Mouse (Mus musculus): ENCODE results near the gene Rnf13. TPM values are rescaled to one million over a fixed set of nuclear protein-coding genes. Genes with fewer than 3 reads are reported as not detected.

Rnf13 gene
- polyA plus RNA-seq, 1 experiment from 2014 or later, result 51.2 TPM

DNA sequence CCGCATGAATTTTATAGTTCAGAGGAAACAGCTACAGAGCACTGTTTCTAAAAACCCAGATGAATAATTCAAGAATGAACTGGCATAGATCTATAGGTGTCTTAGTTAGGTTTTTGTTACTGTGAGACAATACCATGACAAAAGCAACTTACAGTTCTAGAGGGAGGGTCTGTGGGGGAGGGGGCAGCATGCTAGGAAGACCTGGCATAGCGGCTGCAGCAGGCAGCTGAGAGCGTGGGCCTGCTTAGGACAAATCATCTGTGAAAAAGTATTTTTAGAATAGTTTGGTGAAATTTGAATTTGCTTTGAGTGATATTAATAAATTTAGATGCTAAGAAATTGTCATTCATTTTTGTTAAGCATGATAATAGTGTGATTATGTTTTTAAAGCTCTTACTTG is 90.0 kb downstream of the Rnf13 start:
- Histone ChIP-seq H3K4me3 (ENCODE audit: low read depth, low read length) (no peak overlapping the region), H3K9ac (ENCODE audit: low read depth, low read length) (no peak overlapping the region), H3K4me2 (no peak overlapping the region), H3K27ac (ENCODE audit: low read depth, low read length) (no peak overlapping the region), H3K4me1 (ENCODE audit: control insufficient read depth, insufficient read depth, low read length) (no peaks in the 10 kb centered on the region), H3K36me3 (ENCODE audit: control insufficient read depth, insufficient read depth, low read length) (no peaks in the 10 kb centered on the region), H3K27me3 (ENCODE audit: control insufficient read depth, insufficient read depth, low read length) (no peaks in the 10 kb centered on the region), H3K9me3 (replicated peaks; ENCODE audit: control insufficient read depth, low read length) (no peaks in the 10 kb centered on the region)
- 95% methylated on average over 3 of the region's 3 CpGs for WGBS (ENCODE audit: insufficient replicate concordance)
- no peak for ATAC-seq (replicated peaks; ENCODE audit: insufficient number of reproducible peaks, low FRiP score, low TSS enrichment)

- Histone ChIP-seq H3K4me3 (ENCODE audit: low read depth, low read length) (no peak overlapping the region), H3K27me3 (ENCODE audit: control insufficient read depth, insufficient read depth, low read length) (no peaks in the 10 kb centered on the region), H3K36me3 (ENCODE audit: control insufficient read depth, insufficient read depth, low read length) (no peaks in the 10 kb centered on the region), H3K4me1 (ENCODE audit: control insufficient read depth, insufficient read depth, low read length) (no peaks in the 10 kb centered on the region), H3K9me3 (replicated peaks; ENCODE audit: control insufficient read depth, low read length) (no peaks in the 10 kb centered on the region), H3K4me2 (no peak overlapping the region), H3K9ac (ENCODE audit: low read depth, low read length) (no peak overlapping the region), H3K27ac (ENCODE audit: low read depth, low read length) (no peak overlapping the region)
- ATAC-seq (replicated peaks; ENCODE audit: insufficient number of reproducible peaks, low FRiP score, low TSS enrichment), result no peak
- 90% methylated on average over 11 of the region's 11 CpGs for WGBS (ENCODE audit: insufficient replicate concordance)
Observed at GRCm38 (mm10) chr3:57833585-57833984, 97.7 kb downstream of the Rnf13 start.

- 87% methylated on average over 4 of the region's 4 CpGs for WGBS (ENCODE audit: insufficient replicate concordance)
- ATAC-seq (replicated peaks; ENCODE audit: insufficient number of reproducible peaks, low FRiP score, low TSS enrichment), result no peak
- no peaks in the 10 kb centered on the region for H3K27me3 ChIP-seq (ENCODE audit: control insufficient read depth, insufficient read depth, low read length)
- no peak overlapping the region for H3K4me3 ChIP-seq (ENCODE audit: low read depth, low read length)
- no peak overlapping the region for H3K9ac ChIP-seq (ENCODE audit: low read depth, low read length)
- no peak overlapping the region for H3K27ac ChIP-seq (ENCODE audit: low read depth, low read length)
- H3K4me2 ChIP-seq, result no peak overlapping the region
- H3K9me3 ChIP-seq (replicated peaks; ENCODE audit: control insufficient read depth, low read length), result no peaks in the 10 kb centered on the region
- H3K4me1 ChIP-seq (ENCODE audit: control insufficient read depth, insufficient read depth, low read length), result no peaks in the 10 kb centered on the region
- no peaks in the 10 kb centered on the region for H3K36me3 ChIP-seq (ENCODE audit: control insufficient read depth, insufficient read depth, low read length)
Observed at GRCm38 (mm10) chr3:57836911-57837310, 101.0 kb downstream of the Rnf13 start.

DNA sequence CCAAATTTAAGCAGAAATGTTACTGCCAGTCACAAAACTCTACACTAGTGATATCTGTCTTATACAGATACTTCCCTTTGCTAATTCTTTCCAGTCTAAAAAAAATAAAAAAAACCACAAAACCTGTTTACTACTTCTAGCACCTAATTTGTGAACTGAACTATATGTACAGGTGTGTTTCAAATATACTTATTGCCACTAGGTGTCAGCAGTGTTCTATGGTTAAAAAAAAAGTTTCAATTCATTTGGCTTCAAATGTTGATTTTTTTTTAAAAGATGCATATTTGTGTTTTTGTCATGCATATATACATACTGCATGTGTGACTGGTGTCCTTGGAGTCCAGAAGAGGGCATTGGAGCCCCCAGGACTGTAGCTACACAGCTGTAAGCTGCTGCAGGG is 107.9 kb downstream of the Rnf13 start:
- ATAC-seq (replicated peaks; ENCODE audit: insufficient number of reproducible peaks, low FRiP score, low TSS enrichment), result no peak

GRCm38 (mm10) chr3:57845786-57846661 is 110.2 kb downstream of the Rnf13 start:
- Histone ChIP-seq H3K9ac (ENCODE audit: low read depth, low read length) (peak overlapping the region; percentile 82), H3K4me2 (peak overlapping the region; percentile 80), H3K36me3 (ENCODE audit: control insufficient read depth, insufficient read depth, low read length) (peaks cover 4% of the 10 kb centered on the region; the same call in 1 of the 2 replicates), H3K4me3 (ENCODE audit: low read depth, low read length) (peak overlapping the region; percentile 97), H3K27me3 (ENCODE audit: control insufficient read depth, insufficient read depth, low read length) (no peaks in the 10 kb centered on the region), H3K9me3 (replicated peaks; ENCODE audit: control insufficient read depth, low read length) (no peaks in the 10 kb centered on the region; the same call in 1 of the 2 replicates), H3K4me1 (ENCODE audit: control insufficient read depth, insufficient read depth, low read length) (peaks cover 11% of the 10 kb centered on the region; the same call in 1 of the 2 replicates), H3K27ac (ENCODE audit: low read depth, low read length) (no peak overlapping the region)
- 23% methylated on average over 11 of the region's 11 CpGs for WGBS (ENCODE audit: insufficient replicate concordance)
- ATAC-seq (replicated peaks; ENCODE audit: insufficient number of reproducible peaks, low FRiP score, low TSS enrichment), result no peak

More for the DNA sequence above, 107.9 kb downstream of the Rnf13 start:
- Histone ChIP-seq H3K27ac (ENCODE audit: low read depth, low read length) (no peak overlapping the region), H3K36me3 (ENCODE audit: control insufficient read depth, insufficient read depth, low read length) (peaks cover 4% of the 10 kb centered on the region; the same call in 1 of the 2 replicates), H3K27me3 (ENCODE audit: control insufficient read depth, insufficient read depth, low read length) (no peaks in the 10 kb centered on the region), H3K4me2 (no peak overlapping the region), H3K9ac (ENCODE audit: low read depth, low read length) (no peak overlapping the region), H3K4me1 (ENCODE audit: control insufficient read depth, insufficient read depth, low read length) (peaks cover 11% of the 10 kb centered on the region; the same call in 1 of the 2 replicates), H3K9me3 (replicated peaks; ENCODE audit: control insufficient read depth, low read length) (no peaks in the 10 kb centered on the region; the same call in 1 of the 2 replicates), H3K4me3 (ENCODE audit: low read depth, low read length) (no peak overlapping the region)

GRCm38 (mm10) chr3:57846662-57846911 is 110.7 kb downstream of the Rnf13 start:
- H3K9ac ChIP-seq (ENCODE audit: low read depth, low read length), result peak overlapping the region; percentile 82
- under 1% methylated on average over 9 of the region's 9 CpGs for WGBS (ENCODE audit: insufficient replicate concordance)
- H3K27me3 ChIP-seq (ENCODE audit: control insufficient read depth, insufficient read depth, low read length), result no peaks in the 10 kb centered on the region
- no peaks in the 10 kb centered on the region; the same call in 1 of the 2 replicates for H3K9me3 ChIP-seq (replicated peaks; ENCODE audit: control insufficient read depth, low read length)
- peaks cover 11% of the 10 kb centered on the region; the same call in 1 of the 2 replicates for H3K4me1 ChIP-seq (ENCODE audit: control insufficient read depth, insufficient read depth, low read length)
- H3K27ac ChIP-seq (ENCODE audit: low read depth, low read length), result peak overlapping the region; percentile 87
- H3K36me3 ChIP-seq (ENCODE audit: control insufficient read depth, insufficient read depth, low read length), result peaks cover 4% of the 10 kb centered on the region; the same call in 1 of the 2 replicates
- peak overlapping the region; percentile 80 for H3K4me2 ChIP-seq
- no peak for ATAC-seq (replicated peaks; ENCODE audit: insufficient number of reproducible peaks, low FRiP score, low TSS enrichment)
- H3K4me3 ChIP-seq (ENCODE audit: low read depth, low read length), result peak overlapping the region; percentile 97

- H3K4me1 ChIP-seq (ENCODE audit: control insufficient read depth, insufficient read depth, low read length), result peaks cover 11% of the 10 kb centered on the region; the same call in 1 of the 2 replicates
- under 1% methylated on average over 70 of the region's 104 CpGs for WGBS (ENCODE audit: insufficient replicate concordance)
- H3K36me3 ChIP-seq (ENCODE audit: control insufficient read depth, insufficient read depth, low read length), result peaks cover 4% of the 10 kb centered on the region; the same call in 1 of the 2 replicates
- H3K27ac ChIP-seq (ENCODE audit: low read depth, low read length), result peak overlapping the region; percentile 87
- H3K9ac ChIP-seq (ENCODE audit: low read depth, low read length), result peak overlapping the region; percentile 82
- peak overlapping the region; percentile 80 for H3K4me2 ChIP-seq
- no peaks in the 10 kb centered on the region for H3K27me3 ChIP-seq (ENCODE audit: control insufficient read depth, insufficient read depth, low read length)
- peak overlapping the region; percentile 97 for H3K4me3 ChIP-seq (ENCODE audit: low read depth, low read length)
- H3K9me3 ChIP-seq (replicated peaks; ENCODE audit: control insufficient read depth, low read length), result no peaks in the 10 kb centered on the region; the same call in 1 of the 2 replicates
- ATAC-seq (replicated peaks; ENCODE audit: insufficient number of reproducible peaks, low FRiP score, low TSS enrichment), result peak; percentile 86
Observed at GRCm38 (mm10) chr3:57846912-57847759, 111.3 kb downstream of the Rnf13 start.

GRCm38 (mm10) chr3:57847760-57848185 is 111.9 kb downstream of the Rnf13 start, which contains the start of gene Pfn2:
Pfn2 (minus strand) TSS chr3:57848079.
- peaks cover 11% of the 10 kb centered on the region; the same call in 1 of the 2 replicates for H3K4me1 ChIP-seq (ENCODE audit: control insufficient read depth, insufficient read depth, low read length)
- H3K9me3 ChIP-seq (replicated peaks; ENCODE audit: control insufficient read depth, low read length), result no peaks in the 10 kb centered on the region; the same call in 1 of the 2 replicates
- peak within 1 kb of the TSS; percentile 87 for H3K27ac ChIP-seq (ENCODE audit: low read depth, low read length)
- WGBS (ENCODE audit: insufficient replicate concordance), result 0% methylated on average over 34 of the region's 52 CpGs
- H3K4me2 ChIP-seq, result peak within 1 kb of the TSS; percentile 80
- H3K27me3 ChIP-seq (ENCODE audit: control insufficient read depth, insufficient read depth, low read length), result no peaks in the 10 kb centered on the region
- peak; percentile 68 for ATAC-seq (replicated peaks; ENCODE audit: insufficient number of reproducible peaks, low FRiP score, low TSS enrichment)
- H3K36me3 ChIP-seq (ENCODE audit: control insufficient read depth, insufficient read depth, low read length), result peaks cover 4% of the 10 kb centered on the region; the same call in 1 of the 2 replicates
- H3K4me3 ChIP-seq (ENCODE audit: low read depth, low read length), result peak within 1 kb of the TSS; percentile 97
- H3K9ac ChIP-seq (ENCODE audit: low read depth, low read length), result peak within 1 kb of the TSS; percentile 82
